Mouse (Mus musculus) heart, adult 2 months (tissue): ENCODE data around the gene Sh3bgrl. TPM values are rescaled to one million over a fixed set of nuclear protein-coding genes. Genes with fewer than 3 reads are reported as not detected.

Source experiments
- DNase-seq, 2 experiments: peaks; one replicate each; pipeline ENCODE4 v3.0.0; 2021
- H3K27ac ChIP-seq: fragments of 200-600 bp; 2 replicates; pipeline ENCODE4 v1.8.1; 2022
- H3K27me3 ChIP-seq: fragments of 200-500 bp; 2 replicates; pipeline ENCODE4 v1.6.1; 2012; ENCODE audit warnings: mild to moderate bottlenecking, low read length, inconsistent platforms, mixed read lengths; ENCODE audit not compliant: control insufficient read depth, insufficient read depth
- H3K36me3 ChIP-seq: fragments of 200-500 bp; 2 replicates; pipeline ENCODE4 v1.6.1; 2012; ENCODE audit warnings: low read length, inconsistent platforms; ENCODE audit not compliant: control insufficient read depth, insufficient read depth
- H3K4me1 ChIP-seq: fragments of 200-500 bp; 2 replicates; pipeline ENCODE4 v1.6.1; 2011; ENCODE audit warnings: low read length; ENCODE audit not compliant: control insufficient read depth, insufficient read depth
- H3K4me3 ChIP-seq: fragments of 200-600 bp; 2 replicates; pipeline ENCODE4 v1.8.1; 2022
- H3K79me2 ChIP-seq: fragments of 200-500 bp; replicated peaks from 2 replicates; pipeline ENCODE4 v1.6.1; 2012; ENCODE audit warnings: mild to moderate bottlenecking, inconsistent platforms, low read length, moderate library complexity, mixed read lengths; ENCODE audit not compliant: control insufficient read depth, insufficient read depth
- H3K9ac ChIP-seq: fragments of 200-500 bp; 2 replicates; pipeline ENCODE4 v1.6.1; 2012; ENCODE audit warnings: low read depth, mild to moderate bottlenecking, control low read depth, inconsistent platforms, low read length, mixed read lengths
- CTCF ChIP-seq: fragments of 200-600 bp; IDR thresholded peaks from 2 replicates; pipeline ENCODE4 v1.8.1; 2022; ENCODE audit warnings: antibody characterized with exemption, mild to moderate bottlenecking, moderate library complexity
- EP300 ChIP-seq: fragments of 200-500 bp; IDR thresholded peaks from 2 replicates; pipeline ENCODE4 v1.6.1; 2011; ENCODE audit warnings: low read depth, low read length, control low read depth; ENCODE audit not compliant: insufficient read depth
- POLR2A ChIP-seq: fragments of 200-500 bp; IDR thresholded peaks from 2 replicates; pipeline ENCODE4 v1.6.1; 2011; ENCODE audit warnings: mild to moderate bottlenecking, low read depth, low read length, control low read depth; ENCODE audit not compliant: insufficient read depth
- WGBS: fragments of 180-500 bp; shearing (Covaris S2); methylation state at CpG from one replicate; pipeline ENCODE4 v1.1.7; 2018; 5-methylcytosine and 5-hydroxymethylcytosine counted together
- intact Hi-C: fragments of 180-260 bp; cut with DNase I; formaldehyde crosslinking; loops from one replicate; pipeline ENCODE4 v1.15.1; 2025
- polyA plus RNA-seq: library from polyadenylated mRNA; depleted of rRNA; stranded (reverse); fragments of >200 nt; gene quantifications from 2 replicates; pipeline ENCODE4 v1.2.3, GENCODE M21; 2012
- total RNA-seq, 2 experiments: library from RNA; stranded (reverse); gene quantifications; 2 replicates each; pipeline ENCODE4 v1.2.3; 2021

Gene Sh3bgrl
- total and polyA plus RNA-seq, 3 experiments: 10.0 to 36.1 (median 33.0) TPM

DNA sequence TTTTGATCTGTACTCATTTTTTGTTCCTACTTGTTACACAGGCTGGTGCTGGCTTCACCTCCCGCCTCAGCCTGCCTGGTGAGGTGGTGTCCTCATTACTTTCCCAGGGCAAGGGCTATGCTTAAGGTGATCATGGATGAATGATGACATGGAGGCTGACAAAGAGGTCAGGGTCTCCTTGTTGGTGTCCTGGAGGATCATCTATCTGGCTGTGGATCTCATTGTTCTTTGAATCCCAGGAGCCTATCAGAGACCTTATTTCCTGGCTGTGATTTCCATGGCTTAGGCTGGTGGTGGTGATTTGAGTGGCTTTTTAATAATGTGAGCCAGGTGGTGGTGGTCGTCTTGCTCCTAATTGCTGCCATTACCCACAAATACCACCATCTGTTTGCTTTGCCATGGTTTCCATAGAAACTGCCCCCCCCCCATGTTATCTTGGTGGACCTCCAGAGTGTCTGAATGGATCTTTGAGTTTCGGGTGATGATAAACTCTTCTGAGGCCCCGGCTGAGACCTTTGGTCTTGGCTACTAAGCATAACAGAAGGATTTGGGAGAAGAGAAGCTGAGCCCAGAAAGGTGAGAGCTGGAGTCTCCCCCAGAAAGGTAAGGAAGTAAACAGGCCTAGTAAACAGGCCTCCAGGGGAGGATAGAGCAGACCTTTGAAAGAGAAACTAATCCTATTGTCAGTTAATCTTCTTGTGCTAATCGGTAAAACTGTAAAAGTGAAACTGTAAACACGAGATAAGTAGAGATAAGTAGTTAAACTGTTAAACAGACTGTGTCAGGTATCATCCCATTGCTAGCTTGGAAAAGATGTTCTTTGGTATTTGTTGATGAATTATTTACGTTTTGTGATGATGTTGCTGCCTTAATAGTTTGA is 18.5 kb downstream of the Sh3bgrl start:
- H3K4me3 ChIP-seq: no peak overlapping the region
- DNase-seq: no peak
- TF ChIP-seq POLR2A (no peak), EP300 (no peak), CTCF (no peak)
- H3K36me3 ChIP-seq: no peaks in the 10 kb centered on the region
- H3K27me3 ChIP-seq: no peaks in the 10 kb centered on the region
- WGBS: 34% methylated on average over 7 of the region's 7 CpGs
- H3K27ac ChIP-seq: no peak overlapping the region; the same call in 1 of the 2 replicates
- intact Hi-C loops: no loop called here
- H3K79me2 ChIP-seq: 0 out of 2 replicates have a peak, but pooled peaks cover 1% of the 10 kb centered on the region
- peaks cover 3% of the 10 kb centered on the region for H3K4me1 ChIP-seq
- no peak overlapping the region for H3K9ac ChIP-seq

DNA sequence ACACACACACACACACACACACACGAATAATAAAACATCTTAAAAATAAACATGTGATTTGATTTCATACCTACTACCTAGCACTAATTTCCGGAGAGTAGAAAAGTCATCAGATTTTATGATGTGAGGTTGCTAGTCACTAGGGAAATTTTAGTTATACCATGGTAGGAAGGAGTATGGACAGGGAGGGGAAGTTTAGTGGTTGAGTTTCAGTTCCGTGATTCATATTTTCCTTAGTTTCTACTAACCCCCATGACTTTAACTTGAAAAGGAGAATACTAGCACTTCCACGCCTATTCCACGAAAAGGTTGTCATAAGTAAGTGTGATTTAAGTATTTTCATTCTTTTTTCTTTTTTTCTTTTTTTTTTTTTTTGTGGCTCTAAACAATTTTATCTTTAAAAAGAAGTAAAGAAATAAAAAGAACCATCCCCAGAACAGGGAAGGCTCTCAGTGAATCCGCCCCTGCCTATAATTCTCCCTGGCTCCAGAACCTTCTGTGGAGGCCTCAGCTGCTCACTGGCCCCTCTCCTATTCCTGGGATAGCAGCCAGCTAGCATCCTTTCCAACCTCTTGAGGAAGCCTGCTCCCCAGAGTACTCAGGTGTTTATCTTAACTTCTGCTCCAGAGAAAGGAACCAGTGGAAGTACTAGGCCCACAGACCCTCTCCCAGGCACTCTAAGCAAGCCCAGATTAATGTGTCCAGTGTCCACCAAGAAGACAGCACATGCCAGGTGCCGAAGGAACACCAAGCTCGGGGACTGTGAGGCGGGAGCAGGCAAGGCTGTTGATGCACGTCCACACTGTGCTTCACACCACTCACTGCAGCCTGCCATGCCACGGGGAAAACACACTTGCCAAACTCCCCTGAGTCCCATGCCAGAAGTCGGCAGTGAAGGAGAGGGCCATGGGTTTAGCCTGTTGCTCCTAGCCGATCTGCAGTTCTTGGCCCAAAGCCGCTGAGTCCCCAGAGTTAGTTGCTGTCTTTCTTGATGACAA is 25.0 kb downstream of the Sh3bgrl start:
- H3K4me1 ChIP-seq: peaks cover 13% of the 10 kb centered on the region
- 0 out of 2 replicates have a peak, but pooled peaks cover 1% of the 10 kb centered on the region for H3K79me2 ChIP-seq
- 60% methylated on average over 14 of the region's 14 CpGs for WGBS
- DNase-seq: peak; percentile 31 to 32
- no peaks in the 10 kb centered on the region for H3K27me3 ChIP-seq
- H3K36me3 ChIP-seq: no peaks in the 10 kb centered on the region
- no peak overlapping the region for H3K4me3 ChIP-seq
- intact Hi-C loops: no loop called here
- TF ChIP-seq CTCF (no peak), POLR2A (no peak), EP300 (no peak)
- peak overlapping the region; percentile 69 for H3K27ac ChIP-seq
- no peak overlapping the region for H3K9ac ChIP-seq

DNA sequence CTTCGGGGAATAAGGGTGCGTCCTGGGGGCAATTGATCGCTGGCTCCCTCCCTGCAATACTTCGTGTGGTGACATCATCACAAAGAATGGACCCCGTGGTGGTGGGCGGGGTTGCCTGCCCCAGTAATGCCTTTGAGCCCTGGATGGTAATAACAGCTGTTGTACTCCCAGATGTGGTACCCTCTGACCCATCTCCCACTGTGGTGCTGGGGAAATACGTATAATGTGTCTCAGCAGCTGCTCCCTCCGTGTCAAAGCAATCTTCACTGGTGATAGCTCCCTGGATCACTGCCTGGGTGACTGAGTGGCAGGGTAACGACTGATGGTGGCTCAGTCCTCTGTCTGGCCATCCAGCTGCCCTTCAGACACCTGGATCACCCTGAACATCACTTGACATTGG is 26.0 kb downstream of the Sh3bgrl start:
- intact Hi-C loops: no loop called here
- Histone ChIP-seq H3K9ac (no peak overlapping the region), H3K27me3 (no peaks in the 10 kb centered on the region), H3K27ac (no peak overlapping the region; the same call in 1 of the 2 replicates), H3K4me1 (peaks cover 11% of the 10 kb centered on the region), H3K4me3 (no peak overlapping the region), H3K79me2 (no peaks in the 10 kb centered on the region), H3K36me3 (no peaks in the 10 kb centered on the region)
- WGBS: 37% methylated on average over 9 of the region's 9 CpGs
- TF ChIP-seq POLR2A (no peak), EP300 (no peak), CTCF (no peak)
- peak in 1 of 2 experiments; percentile 4 for DNase-seq

DNA sequence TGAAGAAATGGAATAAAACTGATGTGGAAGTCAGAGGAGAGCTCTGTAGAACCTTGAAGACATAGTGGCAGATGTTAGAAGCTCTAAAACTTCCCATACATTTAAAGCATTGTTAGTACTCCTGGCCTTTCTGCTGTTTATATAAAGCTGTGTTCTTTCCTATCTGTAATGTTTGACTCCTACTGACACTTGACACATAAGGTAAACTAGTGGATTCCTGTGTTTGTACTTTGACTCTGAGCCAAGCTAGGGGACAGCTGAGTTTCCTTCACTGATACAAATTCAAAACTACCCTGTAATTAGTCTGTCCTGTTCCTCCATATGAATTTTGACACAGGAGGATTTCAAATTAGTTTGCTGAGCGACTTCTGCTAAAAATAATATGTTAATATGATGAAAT is 27.5 kb downstream of the Sh3bgrl start:
- H3K4me1 ChIP-seq: peaks cover 11% of the 10 kb centered on the region
- WGBS: 25% methylated on average over 1 of the region's 1 CpGs

DNA sequence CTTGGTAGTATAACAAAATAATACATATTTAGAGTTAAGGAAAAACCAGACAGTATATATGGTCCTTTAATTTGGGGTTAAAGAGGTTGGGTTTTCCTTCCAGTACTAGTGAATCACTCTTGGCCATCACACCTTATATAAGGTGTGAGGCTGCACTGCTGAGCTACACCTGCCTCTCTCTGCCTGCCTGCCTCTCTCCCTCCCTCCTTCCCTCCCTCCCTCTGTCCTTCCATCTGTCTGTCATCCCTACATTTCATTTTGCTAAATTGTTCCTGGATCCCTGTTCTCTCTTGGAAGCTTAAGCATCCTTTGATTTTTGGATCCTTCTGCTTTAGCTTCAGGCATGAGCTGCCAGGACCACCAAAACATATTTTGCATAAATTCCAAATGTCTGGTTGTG is 28.6 kb downstream of the Sh3bgrl start:
- no peaks in the 10 kb centered on the region for H3K27me3 ChIP-seq
- intact Hi-C loops: no loop called here
- TF ChIP-seq POLR2A: no peak
- TF ChIP-seq CTCF: no peak
- H3K4me3 ChIP-seq: no peak overlapping the region
- H3K27ac ChIP-seq: no peak overlapping the region
- no peaks in the 10 kb centered on the region for H3K36me3 ChIP-seq
- no peak overlapping the region for H3K9ac ChIP-seq
- H3K79me2 ChIP-seq: no peaks in the 10 kb centered on the region
- no peak for DNase-seq
- H3K4me1 ChIP-seq: peaks cover 13% of the 10 kb centered on the region

More for the DNA sequence above, 27.5 kb downstream of the Sh3bgrl start:
- Histone ChIP-seq H3K9ac (no peak overlapping the region), H3K27me3 (no peaks in the 10 kb centered on the region), H3K79me2 (no peaks in the 10 kb centered on the region), H3K36me3 (no peaks in the 10 kb centered on the region), H3K27ac (peak overlapping the region; percentile 24; the same call in 1 of the 2 replicates), H3K4me3 (no peak overlapping the region)
- TF ChIP-seq EP300: no peak
- TF ChIP-seq POLR2A: no peak
- no peak for TF ChIP-seq CTCF
- no peak for DNase-seq
- intact Hi-C loops: no loop called here

DNA sequence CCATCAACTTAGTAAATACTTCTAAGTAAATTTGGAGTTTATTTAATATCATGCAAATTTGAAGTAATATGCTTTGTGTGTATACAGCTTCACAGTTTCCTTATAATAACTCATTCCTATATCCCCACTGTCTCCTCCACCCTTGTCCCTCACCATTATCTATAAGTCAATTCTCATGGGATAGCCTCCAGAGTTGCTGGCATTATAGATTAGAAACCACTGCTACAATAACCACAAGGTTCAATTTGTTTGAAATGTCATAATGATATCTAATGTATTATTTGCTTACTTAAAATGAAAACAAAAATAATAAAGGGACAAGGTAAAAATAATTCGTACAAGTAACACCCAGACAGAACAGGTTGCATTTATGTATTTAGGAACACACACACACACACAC is 31.7 kb downstream of the Sh3bgrl start:
- Histone ChIP-seq H3K79me2 (no peaks in the 10 kb centered on the region), H3K9ac (no peak overlapping the region), H3K36me3 (no peaks in the 10 kb centered on the region), H3K27me3 (no peaks in the 10 kb centered on the region), H3K4me3 (no peak overlapping the region), H3K27ac (no peak overlapping the region), H3K4me1 (peaks cover 6% of the 10 kb centered on the region)
- no peak for DNase-seq
- no peak for TF ChIP-seq POLR2A
- TF ChIP-seq CTCF: no peak
- TF ChIP-seq EP300: no peak
- WGBS: 68% methylated on average over 1 of the region's 1 CpGs
- intact Hi-C loops: no loop called here
